Mouse (Mus musculus): ENCODE results near the gene Ssbp3.

GRCm38 (mm10) chr4:106994252-106994651, 83.8 kb downstream of the Ssbp3 start:
- TF ChIP-seq CTCF (IDR thresholded peaks at IDR 0.05; ENCODE audit: borderline replicate concordance, insufficient read depth, low read length) (no peak), POLR2A (IDR thresholded peaks at IDR 0.05; ENCODE audit: low read depth, low read length) (no peak)
